Mouse (Mus musculus): ENCODE results near the gene Cacna1c.

DNA sequence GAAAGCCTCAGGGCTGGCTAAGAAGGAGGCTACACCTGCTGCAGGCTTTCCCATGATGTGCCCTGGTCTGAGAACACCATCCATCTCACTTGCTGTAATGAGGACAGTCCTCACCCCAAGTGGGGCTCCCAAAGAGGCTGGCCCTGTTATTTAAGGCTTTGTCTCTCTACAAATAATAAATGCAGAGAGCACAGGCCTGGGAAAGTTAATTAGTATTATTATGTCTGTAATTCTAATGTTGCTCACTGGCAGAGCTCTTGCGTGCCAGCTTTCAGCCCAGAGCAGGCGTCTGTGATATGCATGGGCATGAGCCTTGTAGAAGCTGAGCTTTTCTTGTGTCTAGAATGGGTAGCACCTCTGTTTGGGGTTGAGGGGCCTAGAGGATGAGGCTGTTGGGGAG, 354.3 kb downstream of the Cacna1c start:
- TF ChIP-seq CTCF (IDR thresholded peaks at IDR 0.05; ENCODE audit: low read depth), result no peak
- TF ChIP-seq EP300 (optimal IDR thresholded peaks at IDR 0.05), result no peak
